Mouse (Mus musculus) lung, adult 2 months (tissue): Measurements from ENCODE around the gene Slc6a8. TPM values are rescaled to one million over a fixed set of nuclear protein-coding genes. Genes with fewer than 3 reads are reported as not detected.

ENCODE experiments used
- DNase-seq: peaks from one replicate; pipeline ENCODE4 v3.0.0; 2022
- H3K4me1 ChIP-seq: fragments of 200-500 bp; 2 replicates; pipeline ENCODE4 v1.6.1; 2011; ENCODE audit warnings: low read length; ENCODE audit not compliant: control insufficient read depth, insufficient read depth
- H3K4me3 ChIP-seq: fragments of 200-500 bp; replicated peaks from 2 replicates; pipeline ENCODE3; 2011; ENCODE audit warnings: low read depth, mild to moderate bottlenecking, control low read depth, low read length; ENCODE audit errors: extremely low read depth
- CTCF ChIP-seq: fragments of 200-500 bp; IDR thresholded peaks from 2 replicates; pipeline ENCODE4 v1.5.1; 2011; ENCODE audit warnings: mild to moderate bottlenecking, low read length, control low read depth; ENCODE audit not compliant: insufficient read depth
- POLR2A ChIP-seq: fragments of 200-500 bp; IDR thresholded peaks from 2 replicates; pipeline ENCODE4 v1.6.1; 2011; ENCODE audit warnings: low read depth, mild to moderate bottlenecking, control low read depth, low read length, borderline replicate concordance; ENCODE audit errors: extremely low read depth
- WGBS: fragments of 180-500 bp; shearing (Covaris S2); methylation state at CpG from one replicate; pipeline ENCODE4 v1.1.7; 2018; 5-methylcytosine and 5-hydroxymethylcytosine counted together
- polyA plus RNA-seq: library from polyadenylated mRNA; depleted of rRNA; stranded (reverse); fragments of >200 nt; gene quantifications from 2 replicates; pipeline ENCODE4 v1.2.3, GENCODE M21; 2012; rRNA removed

Slc6a8 gene
- polyA plus RNA-seq, 1 experiment, result 59.1 TPM

GRCm38 (mm10) chrX:73717667-73718066 lies 44.7 kb downstream of the Slc6a8 start:
- no peak for TF ChIP-seq CTCF
- 0 out of 2 replicates have a peak, but pooled peaks have one; percentile 14 for TF ChIP-seq POLR2A
- DNase-seq, result peak; percentile 31
- 38% methylated on average over 11 of the region's 11 CpGs for WGBS
- Histone ChIP-seq H3K4me1 (peaks cover 17% of the 10 kb centered on the region), H3K4me3 (peak overlapping the region; percentile 87)

DNA sequence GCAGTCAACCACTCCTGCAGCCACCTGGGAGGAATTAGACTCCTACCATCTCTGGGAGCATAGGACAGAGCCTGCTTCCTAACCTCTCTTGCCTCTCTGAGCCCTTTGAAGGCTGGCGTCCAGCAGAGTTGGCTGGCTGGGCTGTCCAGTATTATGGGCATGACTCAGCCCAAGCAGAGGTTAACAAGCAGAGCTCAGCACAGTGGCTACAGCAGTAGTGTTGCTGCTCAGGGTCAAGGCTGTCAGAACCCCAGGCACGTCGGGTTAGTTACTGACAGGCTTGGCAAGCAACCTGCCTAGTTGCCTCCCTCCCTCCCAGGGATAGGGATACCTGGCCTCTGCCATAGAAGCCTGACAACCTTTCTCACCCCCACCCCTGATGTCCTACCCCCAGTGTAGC lies 45.3 kb downstream of the Slc6a8 start:
- H3K4me3 ChIP-seq, result peak overlapping the region; percentile 87
- H3K4me1 ChIP-seq, result peaks cover 17% of the 10 kb centered on the region
- WGBS, result 47% methylated on average over 3 of the region's 3 CpGs
- DNase-seq, result peak; percentile 17
- TF ChIP-seq POLR2A (no peak), CTCF (no peak)

DNA sequence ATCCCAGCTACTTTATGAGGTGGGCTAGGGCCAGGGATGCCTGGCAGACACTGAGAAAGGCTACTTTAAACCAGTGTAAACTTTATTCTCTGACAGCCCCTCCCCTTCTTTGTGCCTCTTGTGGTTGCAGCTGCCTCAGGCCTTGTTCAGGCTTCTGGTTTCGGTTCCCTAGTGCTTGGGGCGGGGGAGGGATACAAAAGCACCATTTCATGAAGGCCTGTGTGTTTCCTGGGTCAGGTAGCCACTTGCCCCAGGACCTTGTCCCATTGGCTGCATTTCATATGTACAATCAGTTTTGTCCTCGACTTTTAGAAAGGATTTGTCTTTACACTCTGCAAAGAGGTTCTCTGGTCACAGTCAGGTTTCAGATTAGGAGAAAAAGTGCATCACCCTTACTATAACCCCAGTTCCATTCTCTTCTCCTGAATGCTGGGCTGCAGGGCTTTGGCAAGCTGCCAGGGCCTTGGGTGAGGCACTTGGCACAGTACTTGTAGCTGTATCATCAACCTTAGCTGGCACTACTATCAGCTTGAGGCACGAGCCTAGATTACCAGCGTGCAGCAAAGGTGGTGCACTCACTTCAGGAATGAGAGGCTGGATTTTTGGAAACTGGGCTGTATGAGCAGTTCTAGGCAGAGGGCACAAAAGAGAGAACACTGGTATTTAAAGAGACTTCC lies 45.9 kb downstream of the Slc6a8 start:
- WGBS, result 28% methylated on average over 5 of the region's 5 CpGs
- peak overlapping the region; percentile 27 for H3K4me3 ChIP-seq
- no peak for TF ChIP-seq POLR2A
- DNase-seq, result peak; percentile 36
- H3K4me1 ChIP-seq, result peaks cover 17% of the 10 kb centered on the region

- no peak for DNase-seq
- WGBS, result 47% methylated on average over 1 of the region's 1 CpGs
- TF ChIP-seq POLR2A (no peak), CTCF (no peak)
- Histone ChIP-seq H3K4me1 (no peaks in the 10 kb centered on the region), H3K4me3 (no peak overlapping the region)
These were observed 58.0 kb downstream of the Slc6a8 start for GRCm38 (mm10) chrX:73730908-73731307.

Other genes starting within 250 kb of the Slc6a8 start
- 1.1 and 115 TPM in 2 replicates for gene Trex2, start 237.8 kb upstream of the Slc6a8 start, polyA plus RNA-seq
- 9.2 and 14.1 TPM in 2 replicates for gene Haus7, start 214.1 kb upstream of the Slc6a8 start, polyA plus RNA-seq
- gene Bgn, start 189.5 kb upstream of the Slc6a8 start, polyA plus RNA-seq, result 656 and 780 TPM in 2 replicates
- 0.04 TPM in 1 of 2 replicates, not detected in the other for gene Atp2b3, start 170.1 kb upstream of the Slc6a8 start, polyA plus RNA-seq
- gene Dusp9, start 33.7 kb upstream of the Slc6a8 start, polyA plus RNA-seq, result 1.3 and 1.4 TPM in 2 replicates
- 5.1 and 6.1 TPM in 2 replicates for gene Pnck, start 13.0 kb upstream of the Slc6a8 start, polyA plus RNA-seq
- gene Bcap31, start 43.0 kb downstream of the Slc6a8 start, polyA plus RNA-seq, result 39.7 and 71.0 TPM in 2 replicates
- 49.9 and 53.6 TPM in 2 replicates for gene Abcd1, start 43.4 kb downstream of the Slc6a8 start, polyA plus RNA-seq
- 1.3 and 1.4 TPM in 2 replicates for gene Plxnb3, start 83.9 kb downstream of the Slc6a8 start, polyA plus RNA-seq
- gene Srpk3, start 101.3 kb downstream of the Slc6a8 start, polyA plus RNA-seq, result 7.1 and 13.1 TPM in 2 replicates
- gene Idh3g, start 113.7 kb downstream of the Slc6a8 start, polyA plus RNA-seq, result 144 and 247 TPM in 2 replicates
- gene Ssr4, start 113.9 kb downstream of the Slc6a8 start, polyA plus RNA-seq, result 153 and 171 TPM in 2 replicates
- gene Pdzd4, start 151.8 kb downstream of the Slc6a8 start, polyA plus RNA-seq, result 2.1 and 2.2 TPM in 2 replicates
- gene Avpr2, start 219.0 kb downstream of the Slc6a8 start, polyA plus RNA-seq, result not detected in 2 replicates
- gene L1cam, start 223.0 kb downstream of the Slc6a8 start, polyA plus RNA-seq, result 6.6 and 9.4 TPM in 2 replicates
- gene Arhgap4, start 248.7 kb downstream of the Slc6a8 start, polyA plus RNA-seq, result 27.8 and 39.0 TPM in 2 replicates
- gene Naa10, start 248.8 kb downstream of the Slc6a8 start, polyA plus RNA-seq, result 33.3 and 42.6 TPM in 2 replicates